Mouse (Mus musculus) intestine, postnatal 0 days (tissue): ENCODE data around the gene Piezo1. TPM values are rescaled to one million over a fixed set of nuclear protein-coding genes. Genes with fewer than 3 reads are reported as not detected.

Source experiments
- ATAC-seq: fragments of 200-750 bp; cut with Nextera tagmentation; 2 replicates; pipeline ENCODE4 v1.8.0; 2017; ENCODE audit warnings: mild to moderate bottlenecking, moderate TSS enrichment, moderate library complexity
- H3K27ac ChIP-seq: fragments of 300-500 bp; sonication (generic); 2 replicates; pipeline ENCODE4 v1.5.1; 2014; ENCODE audit warnings: mild to moderate bottlenecking, low read depth, low read length, moderate library complexity
- H3K27me3 ChIP-seq: fragments of 300-500 bp; sonication (generic); replicated peaks from 2 replicates; pipeline ENCODE4 v1.6.1; 2014; ENCODE audit warnings: low read length, mixed read lengths; ENCODE audit not compliant: control insufficient read depth, insufficient read depth
- H3K36me3 ChIP-seq: fragments of 300-500 bp; sonication (generic); 2 replicates; pipeline ENCODE4 v1.6.1; 2014; ENCODE audit warnings: mild to moderate bottlenecking, moderate library complexity; ENCODE audit not compliant: control insufficient read depth, insufficient read depth
- H3K4me1 ChIP-seq: fragments of 300-500 bp; sonication (generic); replicated peaks from 2 replicates; pipeline ENCODE4 v1.6.1; 2014; ENCODE audit warnings: antibody characterized with exemption, low read length, mixed read lengths; ENCODE audit not compliant: control insufficient read depth, insufficient read depth
- H3K4me2 ChIP-seq: fragments of 300-500 bp; sonication (generic); replicated peaks from 2 replicates; pipeline ENCODE4 v1.6.1; 2014; ENCODE audit warnings: low read depth, mild to moderate bottlenecking, moderate library complexity
- H3K4me3 ChIP-seq: fragments of 300-500 bp; sonication (generic); 2 replicates; pipeline ENCODE4 v1.5.1; 2014; ENCODE audit warnings: low read depth, low read length
- H3K9ac ChIP-seq: fragments of 300-500 bp; sonication (generic); 2 replicates; pipeline ENCODE4 v1.6.1; 2014; ENCODE audit warnings: mild to moderate bottlenecking, low read depth, low read length
- H3K9me3 ChIP-seq: fragments of 300-500 bp; sonication (generic); 2 replicates; pipeline ENCODE4 v1.6.1; 2016; ENCODE audit warnings: mixed run types; ENCODE audit not compliant: control insufficient read depth
- CTCF ChIP-seq: sonication (generic); IDR thresholded peaks from 2 replicates; pipeline ENCODE4 v1.5.1; 2016; ENCODE audit warnings: low read depth, mild to moderate bottlenecking, control low read depth, antibody characterized with exemption, moderate library complexity
- WGBS: fragments of 180-500 bp; shearing (Covaris S2); extraction: QIAGEN DNeasy Blood & Tissue Kit; methylation state at CpG from one replicate; pipeline ENCODE4 v1.1.7; 2014; 5-methylcytosine and 5-hydroxymethylcytosine counted together
- polyA plus RNA-seq: library from polyadenylated mRNA; unstranded; fragments of >200 nt; fragmentation: Nextera tagmentation; extraction: Ambion mirVana; gene quantifications from 2 replicates; pipeline ENCODE4 v1.2.1, GENCODE M21; 2015

Piezo1 gene
- polyA plus RNA-seq, 1 experiment from 2014 or later, result 4.4 TPM

GRCm38 (mm10) chr8:122461473-122462148 lies 89.5 kb downstream of the Piezo1 start:
- TF ChIP-seq CTCF, result no peak
- Histone ChIP-seq H3K4me1 (peaks cover 2% of the 10 kb centered on the region; the same call in 1 of the 2 replicates), H3K4me2 (no peak overlapping the region; the same call in 1 of the 2 replicates), H3K36me3 (peaks cover 12% of the 10 kb centered on the region; the same call in 1 of the 2 replicates), H3K9me3 (no peaks in the 10 kb centered on the region), H3K4me3 (no peak overlapping the region), H3K9ac (no peak overlapping the region), H3K27me3 (peaks cover 10% of the 10 kb centered on the region; the same call in 1 of the 2 replicates), H3K27ac (no peak overlapping the region)
- ATAC-seq, result no peak
- 77% methylated on average over 11 of the region's 11 CpGs for WGBS

GRCm38 (mm10) chr8:122460524-122461472 lies 90.3 kb downstream of the Piezo1 start, which contains the start of gene Snai3:
Gene Snai3 (minus strand): TSS chr8:122460733.
- H3K27ac ChIP-seq, result no peak within 1 kb of the TSS
- peaks cover 2% of the 10 kb centered on the region; the same call in 1 of the 2 replicates for H3K4me1 ChIP-seq
- no peak for TF ChIP-seq CTCF
- H3K27me3 ChIP-seq, result peaks cover 10% of the 10 kb centered on the region; the same call in 1 of the 2 replicates
- H3K4me3 ChIP-seq, result peak within 1 kb of the TSS; percentile 22
- 2% methylated on average over 55 of the region's 56 CpGs for WGBS
- H3K4me2 ChIP-seq, result peak within 1 kb of the TSS; percentile 68
- peak; percentile 93 for ATAC-seq
- H3K36me3 ChIP-seq, result 0 out of 2 replicates have a peak, but pooled peaks cover 4% of the 10 kb centered on the region
- no peaks in the 10 kb centered on the region for H3K9me3 ChIP-seq
- H3K9ac ChIP-seq, result peak within 1 kb of the TSS; percentile 35; the same call in 1 of the 2 replicates

DNA sequence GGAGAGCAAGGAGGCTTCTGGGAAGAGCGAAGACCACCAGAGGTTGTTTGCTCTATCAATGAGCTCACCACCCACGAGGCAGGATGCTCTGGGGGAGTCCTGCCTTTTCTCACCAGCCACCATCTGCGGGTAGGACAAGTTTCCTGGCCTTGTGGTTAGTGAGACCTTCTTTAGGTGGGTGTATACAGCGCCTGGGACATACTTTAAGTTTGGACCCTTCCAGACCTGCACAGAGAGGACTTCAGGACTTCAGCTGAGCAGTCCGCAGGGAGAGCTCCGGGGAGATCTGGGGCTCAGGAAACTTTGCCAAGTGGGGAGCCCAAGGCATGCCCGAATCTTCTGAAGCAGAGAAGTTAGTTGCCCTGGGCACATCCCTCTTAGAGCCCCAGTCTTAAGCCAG lies 91.1 kb downstream of the Piezo1 start:
- Histone ChIP-seq H3K4me3 (peak overlapping the region; percentile 22; the same call in 1 of the 2 replicates), H3K9me3 (no peaks in the 10 kb centered on the region), H3K4me2 (peak overlapping the region; percentile 68), H3K27me3 (peaks cover 10% of the 10 kb centered on the region; the same call in 1 of the 2 replicates), H3K9ac (no peak overlapping the region), H3K36me3 (no peaks in the 10 kb centered on the region), H3K4me1 (peaks cover 2% of the 10 kb centered on the region; the same call in 1 of the 2 replicates), H3K27ac (no peak overlapping the region)
- 32% methylated on average over 7 of the region's 7 CpGs for WGBS
- ATAC-seq, result no peak
- TF ChIP-seq CTCF, result no peak

DNA sequence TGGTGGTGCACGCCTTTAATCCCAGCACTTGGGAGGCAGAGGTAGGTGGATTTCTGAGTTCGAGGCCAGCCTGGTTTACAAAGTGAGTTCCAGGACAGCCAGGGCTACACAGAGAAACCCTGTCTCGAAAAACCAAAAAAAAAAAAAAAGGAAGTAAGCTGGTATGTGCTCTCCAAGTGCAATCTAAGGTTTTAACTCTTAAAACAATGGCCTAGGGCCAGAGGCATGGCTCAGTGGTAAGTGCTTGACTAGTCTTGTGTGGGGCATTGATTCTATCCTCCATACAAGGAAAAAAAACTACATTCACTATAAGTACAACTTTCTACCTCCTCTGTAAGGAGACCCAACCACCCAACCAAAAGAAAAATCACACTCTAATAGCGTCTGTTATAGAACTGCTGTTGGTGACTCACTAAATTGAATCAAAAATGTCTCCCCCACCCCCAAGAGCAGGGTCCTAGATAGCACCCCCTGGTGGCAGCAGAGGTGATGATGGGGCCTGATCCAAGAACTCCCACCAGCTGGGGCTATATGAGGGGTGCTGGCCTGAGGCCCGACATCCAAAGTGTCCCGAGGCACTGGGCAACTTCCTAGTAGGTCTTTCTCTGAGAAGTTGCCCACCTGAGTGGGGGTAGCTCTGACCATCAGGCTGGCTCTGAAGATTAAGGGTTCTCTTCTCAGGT lies 91.8 kb downstream of the Piezo1 start:
- no peak overlapping the region for H3K27ac ChIP-seq
- no peak for ATAC-seq
- whole genome bisulfite sequencing, result 72% methylated on average over 6 of the region's 6 CpGs
- H3K27me3 ChIP-seq, result peaks cover 10% of the 10 kb centered on the region; the same call in 1 of the 2 replicates
- no peaks in the 10 kb centered on the region for H3K36me3 ChIP-seq
- H3K9me3 ChIP-seq, result no peaks in the 10 kb centered on the region
- H3K4me1 ChIP-seq, result peaks cover 2% of the 10 kb centered on the region; the same call in 1 of the 2 replicates
- no peak overlapping the region for H3K4me3 ChIP-seq
- no peak overlapping the region for H3K4me2 ChIP-seq
- peak; percentile 59 for TF ChIP-seq CTCF
- no peak overlapping the region for H3K9ac ChIP-seq

- Histone ChIP-seq H3K36me3 (no peaks in the 10 kb centered on the region), H3K27ac (no peak overlapping the region), H3K9me3 (no peaks in the 10 kb centered on the region), H3K4me3 (no peak overlapping the region), H3K4me1 (peaks cover 2% of the 10 kb centered on the region; the same call in 1 of the 2 replicates), H3K27me3 (peaks cover 10% of the 10 kb centered on the region; the same call in 1 of the 2 replicates), H3K4me2 (no peak overlapping the region), H3K9ac (no peak overlapping the region)
- 74% methylated on average over 11 of the region's 11 CpGs for WGBS
- ATAC-seq, result no peak
- TF ChIP-seq CTCF, result no peak
Observed at GRCm38 (mm10) chr8:122457171-122457570, 94.0 kb downstream of the Piezo1 start.
